Mouse (Mus musculus) pancreas, adult 10 weeks (tissue): ENCODE measurements around the gene Dhx15. TPM values are rescaled to one million over a fixed set of nuclear protein-coding genes. Genes with fewer than 3 reads are reported as not detected.

Source experiments
- polyA plus RNA-seq: library from polyadenylated mRNA; stranded (reverse); fragments of 350-450 nt; fragmentation: Illumina TruSeq; extraction: RNeasy Lipid Tissue Mini Kit (QIAGEN cat#74804); gene quantifications from one replicate; pipeline ENCODE4 v1.2.3, GENCODE M21; 2015; ENCODE audit warnings: low read depth, low replicate concordance; ENCODE audit not compliant: insufficient read depth

Dhx15 gene
- 19.9 TPM for polyA plus RNA-seq

GRCm38 (mm10) chr5:52190371-52191179, at the start of gene Dhx15:
TSS of gene Dhx15 (minus strand) at chr5:52190514.

Other genes starting within 250 kb of the Dhx15 start
- 7.7 TPM for gene Sod3, start 173.3 kb upstream of the Dhx15 start, polyA plus RNA-seq